Comparison of ENCODE assay signal across 28 mouse cellular contexts in genomic region chr13:99517836-99518235, GRCm38 (mm10). TPM values are rescaled to one million over a fixed set of nuclear protein-coding genes. Genes with fewer than 3 reads are reported as not detected.
"Had no signal": no experiment of that assay in that cellular context is flagged by ENCODE, and none has a peak within 500 bp of the region (broad histone marks: within the 10 kb centered on the region; RNA-seq: fewer than 3 reads in every experiment).

No protein-coding gene starts in this region.

- H3K27me3 ChIP-seq: embryonic facial prominence, embryonic 12.5 days; embryonic facial prominence, embryonic 13.5 days; embryonic facial prominence, embryonic 15.5 days; forebrain, embryonic 12.5 days; forebrain, embryonic 13.5 days; forebrain, embryonic 15.5 days had no signal

- H3K9me3 ChIP-seq: embryonic facial prominence, embryonic 10.5 days; embryonic facial prominence, embryonic 12.5 days; embryonic facial prominence, embryonic 13.5 days; embryonic facial prominence, embryonic 15.5 days; forebrain, embryonic 10.5 days; forebrain, embryonic 12.5 days; forebrain, embryonic 13.5 days; forebrain, embryonic 15.5 days had no signal

- H3K27ac ChIP-seq: embryonic facial prominence, embryonic 12.5 days; embryonic facial prominence, embryonic 13.5 days; embryonic facial prominence, embryonic 15.5 days; heart, adult 2 months had no signal

- H3K4me2 ChIP-seq: embryonic facial prominence, embryonic 15.5 days had no signal

- H3K36me3 ChIP-seq: embryonic facial prominence, embryonic 10.5 days; embryonic facial prominence, embryonic 12.5 days; embryonic facial prominence, embryonic 13.5 days; embryonic facial prominence, embryonic 15.5 days; forebrain, embryonic 10.5 days; forebrain, embryonic 12.5 days; forebrain, embryonic 15.5 days had no signal

- H3K4me3 ChIP-seq: embryonic facial prominence, embryonic 10.5 days; embryonic facial prominence, embryonic 12.5 days; embryonic facial prominence, embryonic 15.5 days; erythroblast, embryonic 14.5 days; forebrain, embryonic 12.5 days; heart, adult 2 months had no signal

- ATAC-seq: forebrain, embryonic 13.5 days; forebrain, embryonic 14.5 days; forebrain, embryonic 15.5 days; forebrain, embryonic 16.5 days; forebrain, postnatal 0 days had no signal

- DNase-seq: cerebellum, adult 2 months; cerebellum, adult 8-10 months; cerebellum, adult 9-10 months; cerebellum, adult 9-11 months; cerebellum, postnatal 10 days; cerebellum, postnatal 25 days; cerebellum, postnatal 36 days; embryo, embryonic 11 days; forebrain, postnatal 0 days; gastrocnemius, adult 2 months; gastrocnemius, postnatal 10 days; gastrocnemius, postnatal 14 days; gastrocnemius, postnatal 25 days; gastrocnemius, postnatal 36 days; heart, adult 18-20 months; heart, adult 2 months had no signal

- H3K9ac ChIP-seq: embryonic facial prominence, embryonic 12.5 days; embryonic facial prominence, embryonic 13.5 days; embryonic facial prominence, embryonic 15.5 days had no signal

RNA-seq across cellular contexts. Expression of gene Map1b, which starts 1.5 kb away (rescaled TPM):
- total RNA-seq: common myeloid progenitor, adult 5-6 weeks had no signal
- polyA plus RNA-seq: erythroblast, embryonic 14.5 days had no signal
